Mouse (Mus musculus) layer of hippocampus, adult 18-20 months (tissue): ENCODE measurements around the gene Cwh43. TPM values are rescaled to one million over a fixed set of nuclear protein-coding genes. Genes with fewer than 3 reads are reported as not detected.
A peak's percentile ranks its signal among the peaks of the same experiment; 100 is the strongest.

Experiments
- DNase-seq, 2 experiments: peaks; one replicate each; pipeline ENCODE4 v3.0.0; 2022; ENCODE audit warnings: low spot score in 2 of 2
- long read RNA-seq: library from polyadenylated mRNA; stranded (forward); transcript quantifications from one replicate; pipeline ENCODE4 v2.0.0, GENCODE M21; 2021
- total RNA-seq, 2 experiments: library from RNA; stranded (reverse); gene quantifications; 2 replicates each; pipeline ENCODE4 v1.2.3; 2021

Gene Cwh43
- under 1 TPM; 0.68 to 0.89 TPM for total RNA-seq
- long read RNA-seq, partial matches to known transcripts: 3 of 3 reads
- long read RNA-seq, other reads (novel, unspliced or antisense): 0 of 3 reads

- DNase-seq: peak; percentile 23 to 42
Observed at GRCm38 (mm10) chr5:73405981-73406722, at the start of gene Cwh43. Gene Cwh43 (plus strand): TSS chr5:73406075.

- no peak for DNase-seq
Observed at GRCm38 (mm10) chr5:73359134-73359751, 46.6 kb upstream of the Cwh43 start.

DNA sequence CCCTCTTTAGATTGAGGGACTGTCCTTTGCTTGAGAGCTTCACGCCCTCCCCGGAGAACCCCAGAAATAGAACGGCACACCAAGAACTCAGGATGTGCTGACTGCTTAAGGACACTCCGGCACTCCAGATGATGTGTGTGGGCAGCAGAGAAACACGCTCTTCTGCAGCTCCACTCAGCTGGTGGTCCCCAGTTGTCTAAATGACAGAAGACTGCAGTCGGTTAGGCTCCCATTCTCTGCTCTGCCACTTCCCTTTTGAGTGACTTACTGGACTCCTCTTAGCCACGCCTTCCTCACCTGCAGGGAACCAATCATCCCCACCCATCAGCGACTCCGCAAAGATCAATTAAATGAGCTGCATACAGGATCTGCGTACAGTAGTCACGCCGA is 46.1 kb upstream of the Cwh43 start:
- peak in 1 of 2 experiments; percentile 78 for DNase-seq

DNA sequence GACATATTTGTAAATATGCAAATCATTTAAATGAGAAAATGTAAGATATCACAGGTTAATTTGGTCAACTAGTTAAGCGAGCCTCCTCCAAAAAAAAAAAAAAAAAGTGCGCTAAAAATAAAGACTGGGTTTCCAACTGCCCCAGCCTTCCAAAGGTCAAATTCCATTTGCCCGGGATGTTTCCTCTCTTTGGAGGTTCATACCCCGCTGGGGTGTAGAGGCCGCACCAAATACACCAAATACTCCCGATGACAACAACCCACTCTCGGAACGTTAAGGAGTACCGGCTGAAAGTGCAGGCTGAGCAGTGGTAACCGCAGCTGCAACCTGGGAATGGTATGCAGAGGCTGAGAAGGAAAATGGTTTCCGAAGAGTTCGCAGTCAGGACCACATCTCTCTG is 45.6 kb upstream of the Cwh43 start:
- no peak for DNase-seq

GRCm38 (mm10) chr5:73362338-73362737 is 43.5 kb upstream of the Cwh43 start:
- DNase-seq: no peak

GRCm38 (mm10) chr5:73362791-73363190 is 43.1 kb upstream of the Cwh43 start:
- DNase-seq: no peak

GRCm38 (mm10) chr5:73364107-73364864 is 41.6 kb upstream of the Cwh43 start:
- DNase-seq: no peak

DNA sequence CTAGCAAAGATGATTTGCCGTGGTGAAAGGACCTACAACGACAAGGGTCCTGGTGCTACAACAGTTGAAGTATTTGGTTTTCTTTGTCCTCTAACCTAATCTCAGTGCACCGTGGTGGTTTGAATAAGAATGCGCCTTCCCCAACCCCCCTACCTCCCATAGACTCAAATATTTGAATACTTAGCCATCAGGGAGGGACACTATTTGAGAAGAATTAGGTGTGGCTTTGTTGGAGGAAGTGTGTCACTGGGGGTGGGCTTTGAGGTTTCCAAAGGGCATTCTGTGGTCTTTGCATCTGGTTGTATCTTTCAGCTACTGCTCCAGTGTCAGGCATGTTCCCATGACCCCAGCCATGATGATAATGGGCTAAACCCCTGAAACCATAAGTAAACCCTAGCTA is 38.0 kb upstream of the Cwh43 start:
- DNase-seq: no peak

DNA sequence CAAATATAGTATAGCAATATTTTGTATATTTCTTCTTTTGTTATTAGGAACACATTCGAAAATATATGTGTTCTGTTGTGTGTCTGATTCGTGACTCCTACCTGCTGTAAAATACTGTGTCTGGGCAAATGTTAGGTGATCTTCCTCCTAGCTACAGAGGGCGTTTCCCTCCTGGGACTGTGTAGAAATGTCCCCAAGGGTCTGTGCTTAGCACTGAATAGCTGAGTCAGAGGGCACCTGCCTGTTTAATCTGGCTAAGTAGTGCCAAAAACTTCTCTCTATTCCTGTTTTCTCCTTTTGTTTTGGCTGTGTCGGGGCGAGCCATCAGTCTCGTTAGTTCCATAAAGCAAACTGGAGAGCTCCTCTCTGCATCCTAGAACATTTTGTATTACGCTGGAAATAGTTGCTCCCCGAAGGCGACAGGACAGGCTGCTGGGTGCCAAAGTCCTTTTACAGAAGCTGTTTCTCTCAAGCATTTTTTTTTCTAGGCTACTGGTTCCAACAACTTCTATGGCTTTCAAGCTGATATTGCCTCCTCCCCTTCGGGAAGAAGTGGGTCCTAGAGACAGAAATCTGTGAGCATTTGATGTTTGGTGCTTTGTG is 36.9 kb upstream of the Cwh43 start:
- DNase-seq: peak in 1 of 2 experiments; percentile 46

DNA sequence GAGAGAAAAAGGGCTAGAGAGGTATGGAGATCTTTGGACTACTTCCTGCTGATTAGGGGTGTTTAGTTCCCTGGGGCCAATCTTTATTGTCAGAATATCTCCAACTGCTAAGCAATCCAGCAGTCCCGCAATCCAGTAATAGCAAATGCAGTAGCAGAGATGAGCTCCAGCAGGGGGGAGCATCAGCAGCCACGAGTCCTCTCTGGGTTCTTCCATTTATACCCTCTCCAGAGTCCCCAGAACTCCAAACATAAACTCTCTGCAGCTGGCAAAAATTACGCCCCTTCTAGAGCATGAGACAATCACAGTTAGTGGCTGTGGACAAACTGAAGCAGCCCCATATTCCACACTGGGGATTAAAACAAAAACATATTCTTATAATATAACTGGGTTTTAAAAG is 36.1 kb upstream of the Cwh43 start:
- DNase-seq: no peak

DNA sequence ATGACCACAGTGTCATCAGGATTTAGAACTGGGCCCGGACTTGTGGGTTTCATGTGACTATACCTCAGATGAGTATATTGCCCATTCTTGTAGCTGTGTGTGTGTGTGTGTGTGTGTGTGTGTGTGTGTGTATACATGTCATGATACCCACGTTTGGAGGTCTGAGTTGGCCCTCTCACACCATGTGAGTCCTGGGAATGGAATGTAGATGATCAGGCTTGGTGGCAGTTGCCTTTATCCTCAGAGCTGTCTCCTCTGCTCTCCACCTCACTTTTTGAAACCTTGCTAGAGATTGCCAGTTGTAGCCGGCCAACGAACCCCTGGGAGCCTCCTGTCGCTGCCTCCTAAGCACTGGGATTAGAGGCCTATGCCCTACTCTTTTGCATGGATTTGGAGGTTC is 33.3 kb upstream of the Cwh43 start:
- no peak for DNase-seq

GRCm38 (mm10) chr5:73373184-73373583 is 32.7 kb upstream of the Cwh43 start:
- DNase-seq: no peak

GRCm38 (mm10) chr5:73376041-73376440 is 29.8 kb upstream of the Cwh43 start:
- no peak for DNase-seq

DNA sequence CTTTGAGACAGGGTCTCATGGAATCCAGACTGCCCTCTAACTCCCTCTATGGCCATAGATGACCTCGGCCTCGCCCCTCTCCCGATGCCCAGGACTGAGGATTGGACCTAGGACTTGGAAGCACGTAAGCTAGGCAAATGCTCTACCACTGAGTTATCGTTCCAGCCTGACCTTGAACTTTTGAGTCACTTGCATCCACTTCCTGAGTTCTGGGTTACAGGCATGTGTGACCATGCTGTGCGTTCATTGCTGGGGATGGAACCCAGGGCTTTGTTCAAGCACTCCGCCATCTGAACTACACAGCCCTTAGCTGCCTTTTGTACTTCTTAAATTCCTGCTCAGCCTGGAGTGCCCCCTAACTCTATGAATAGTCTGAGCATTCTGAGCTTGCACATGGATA is 29.4 kb upstream of the Cwh43 start:
- no peak for DNase-seq

DNA sequence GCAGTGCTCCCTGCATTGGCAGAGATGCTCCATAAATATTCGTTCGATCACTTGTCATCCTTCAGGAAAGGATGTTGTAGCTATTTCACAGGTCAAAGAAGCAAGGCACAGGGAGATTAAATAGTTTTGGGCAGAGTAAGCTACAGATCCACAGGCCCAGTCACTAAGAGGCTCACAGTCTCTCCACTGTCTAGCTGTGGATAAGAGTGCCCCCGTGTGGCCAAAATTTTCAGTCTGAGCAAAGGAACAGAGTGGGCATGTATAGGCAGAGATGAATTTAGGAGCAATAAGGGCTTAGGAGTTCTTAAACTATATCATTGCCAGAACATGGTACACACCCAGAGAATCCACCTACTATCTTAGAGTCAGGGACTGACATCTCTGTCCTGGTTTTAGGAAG is 26.0 kb upstream of the Cwh43 start:
- peak; percentile 83 to 93 for DNase-seq

GRCm38 (mm10) chr5:73380829-73381228 is 25.0 kb upstream of the Cwh43 start:
- peak in 1 of 2 experiments; percentile 31 for DNase-seq

GRCm38 (mm10) chr5:73381510-73381909 is 24.4 kb upstream of the Cwh43 start:
- no peak for DNase-seq

DNA sequence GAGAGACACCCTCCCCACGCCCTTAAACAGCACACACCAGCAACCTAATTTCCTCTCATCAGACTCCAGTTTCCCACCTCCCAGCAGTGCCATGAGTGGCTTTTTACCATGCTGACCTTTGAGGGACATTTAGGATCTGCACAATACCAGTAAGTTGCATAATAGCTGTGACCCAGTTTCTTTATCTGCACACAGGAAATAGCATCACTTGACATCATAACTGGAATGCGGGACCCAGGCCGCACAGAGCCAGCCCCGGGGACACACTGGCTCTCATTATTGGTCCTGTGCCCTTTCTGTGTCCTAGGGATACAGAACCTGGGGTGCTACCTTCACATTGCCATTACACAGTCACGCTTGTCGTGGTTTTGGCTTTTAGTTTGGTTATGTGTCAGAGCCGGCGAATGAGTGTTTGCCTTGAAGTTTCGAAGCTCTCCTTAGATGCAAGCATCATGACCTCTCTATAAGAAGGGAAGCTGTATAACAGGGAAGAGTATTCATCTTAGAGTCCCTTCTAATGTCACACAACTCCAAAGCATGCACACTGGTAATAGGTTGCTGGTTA is 23.8 kb upstream of the Cwh43 start:
- no peak for DNase-seq

DNA sequence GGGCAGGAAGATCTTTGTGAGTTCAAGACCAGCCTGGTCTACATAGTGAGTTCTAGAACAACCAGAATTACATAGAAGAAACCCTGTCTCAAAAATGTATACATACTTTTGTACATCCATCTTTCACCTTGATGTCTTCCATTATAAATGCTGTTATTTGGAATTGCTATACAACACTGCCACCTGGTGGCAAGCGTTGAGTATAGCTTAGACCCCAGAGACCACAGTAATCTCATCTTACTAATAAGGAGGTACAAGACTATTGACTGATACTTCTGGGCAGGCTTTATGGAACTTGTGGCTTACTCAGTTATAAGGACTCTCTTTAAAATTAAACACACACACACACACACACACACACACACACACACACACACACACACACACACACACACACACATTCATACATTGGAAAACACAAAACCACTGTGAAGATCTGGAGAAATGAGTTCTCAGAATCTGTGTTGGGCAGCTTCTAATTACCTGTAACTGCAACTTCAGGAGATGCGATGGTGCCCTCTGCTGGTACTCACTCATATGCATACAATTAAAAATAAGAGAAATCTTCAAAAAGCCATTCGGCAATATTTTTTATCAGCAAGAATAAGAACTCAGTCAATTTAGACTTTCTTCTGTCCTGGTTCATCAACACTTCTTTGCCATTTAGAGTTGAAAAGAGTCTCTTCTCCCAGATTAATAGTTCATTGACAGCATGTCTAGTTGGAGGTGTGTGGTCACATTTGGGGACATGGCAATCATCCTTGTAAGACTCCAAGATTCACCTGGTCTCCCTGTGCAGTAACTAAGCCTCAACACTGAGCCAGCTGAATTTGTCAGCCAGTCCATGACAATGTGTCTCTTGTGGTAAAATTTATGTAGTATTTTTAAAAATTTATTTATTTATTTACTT is 22.9 kb upstream of the Cwh43 start:
- peak; percentile 43 to 84 for DNase-seq

- DNase-seq: no peak
Observed at GRCm38 (mm10) chr5:73383647-73383970, 22.3 kb upstream of the Cwh43 start.
